Mouse (Mus musculus) embryonic facial prominence, embryonic 11.5 days (tissue): ENCODE data around the gene Arid3b. TPM values are rescaled to one million over a fixed set of nuclear protein-coding genes. Genes with fewer than 3 reads are reported as not detected.
"Not testable (repeated sequence)": the region's sequence is repeated elsewhere in the genome, so short reads cannot be mapped to it uniquely, and the experiment has no call there.

Experiments
- ATAC-seq: fragments of 200-750 bp; cut with Nextera tagmentation; replicated peaks from 2 replicates; pipeline ENCODE4 v1.8.0; 2017; ENCODE audit warnings: low read depth; ENCODE audit not compliant: insufficient number of reproducible peaks, low FRiP score, low TSS enrichment
- DNase-seq: peaks from one replicate; pipeline ENCODE4 v3.0.0-alpha.2; 2015; ENCODE audit warnings: low spot score
- H3K27ac ChIP-seq: fragments of 300-500 bp; sonication (generic); replicated peaks from 2 replicates; pipeline ENCODE4 v1.5.1; 2014; ENCODE audit warnings: mild to moderate bottlenecking, low read depth, low read length, control low read depth
- H3K27me3 ChIP-seq: fragments of 300-500 bp; sonication (generic); 2 replicates; pipeline ENCODE4 v1.6.1; 2014; ENCODE audit warnings: mild to moderate bottlenecking, low read length, moderate library complexity, mixed read lengths; ENCODE audit not compliant: control insufficient read depth, insufficient read depth
- H3K36me3 ChIP-seq: fragments of 300-500 bp; sonication (generic); replicated peaks from 2 replicates; pipeline ENCODE4 v1.6.1; 2014; ENCODE audit warnings: low read depth, mild to moderate bottlenecking, low read length, moderate library complexity, mixed read lengths; ENCODE audit not compliant: control insufficient read depth, insufficient read depth
- H3K4me1 ChIP-seq: fragments of 300-500 bp; sonication (generic); 2 replicates; pipeline ENCODE4 v1.6.1; 2014; ENCODE audit warnings: low read length, mixed read lengths; ENCODE audit not compliant: control insufficient read depth, insufficient read depth
- H3K4me2 ChIP-seq: fragments of 300-500 bp; sonication (generic); 2 replicates; pipeline ENCODE4 v1.6.1; 2014; ENCODE audit warnings: low read depth, mild to moderate bottlenecking, control low read depth, low read length, moderate library complexity
- H3K4me3 ChIP-seq: fragments of 300-500 bp; sonication (generic); 2 replicates; pipeline ENCODE4 v1.5.1; 2014; ENCODE audit warnings: low read depth, low read length, control low read depth
- H3K9ac ChIP-seq: fragments of 300-500 bp; sonication (generic); replicated peaks from 2 replicates; pipeline ENCODE4 v1.6.1; 2014; ENCODE audit warnings: mild to moderate bottlenecking, control low read depth, low read length
- H3K9me3 ChIP-seq: fragments of 300-500 bp; sonication (generic); replicated peaks from 2 replicates; pipeline ENCODE4 v1.6.1; 2016; ENCODE audit warnings: mild to moderate bottlenecking, low read length, inconsistent platforms, mixed read lengths; ENCODE audit not compliant: control insufficient read depth
- WGBS: fragments of 180-500 bp; shearing (Covaris S2); extraction: QIAGEN DNeasy Blood & Tissue Kit; methylation state at CpG from one replicate; pipeline ENCODE4 v1.1.7; 2014; 5-methylcytosine and 5-hydroxymethylcytosine counted together
- polyA plus RNA-seq: library from polyadenylated mRNA; unstranded; fragments of >200 nt; fragmentation: Nextera tagmentation; extraction: Ambion mirVana; gene quantifications from 2 replicates; pipeline ENCODE4 v1.2.1, GENCODE M21; 2014

Gene Arid3b
- 23.2 and 24.3 TPM in 2 replicates for polyA plus RNA-seq

- Histone ChIP-seq H3K9ac (peak within 1 kb of the TSS; percentile 71), H3K27ac (peak within 1 kb of the TSS; percentile 57; the same call in 1 of the 2 replicates), H3K4me1 (no peaks in the 10 kb centered on the region; the same call in 1 of the 2 replicates), H3K4me2 (peak within 1 kb of the TSS; percentile 78), H3K9me3 (no peaks in the 10 kb centered on the region), H3K36me3 (no peaks in the 10 kb centered on the region), H3K27me3 (no peaks in the 10 kb centered on the region), H3K4me3 (peak within 1 kb of the TSS; percentile 81)
- DNase-seq = peak; percentile 98
- WGBS = under 1% methylated on average over 43 of the region's 45 CpGs
- ATAC-seq = peak; percentile 98
Measured at GRCm38 (mm10) chr9:57836581-57837170, at the start of gene Arid3b. TSS of gene Arid3b (minus strand) at chr9:57836793.

- Histone ChIP-seq H3K9me3 (no peaks in the 10 kb centered on the region), H3K4me3 (no peak overlapping the region), H3K36me3 (no peaks in the 10 kb centered on the region), H3K4me2 (no peak overlapping the region), H3K27me3 (no peaks in the 10 kb centered on the region), H3K27ac (no peak overlapping the region), H3K9ac (no peak overlapping the region), H3K4me1 (no peaks in the 10 kb centered on the region)
- ATAC-seq (no peak), DNase-seq (no peak)
- WGBS = 65% methylated on average over 1 of the region's 1 CpGs
Measured at GRCm38 (mm10) chr9:57883413-57883812, 46.8 kb upstream of the Arid3b start.

- WGBS = 81% methylated on average over 2 of the region's 2 CpGs
- not testable (repeated sequence) for H3K4me2 ChIP-seq
Measured at GRCm38 (mm10) chr9:57881781-57882180, 45.2 kb upstream of the Arid3b start.

GRCm38 (mm10) chr9:57880278-57880677 is 43.7 kb upstream of the Arid3b start:
- no peaks in the 10 kb centered on the region for H3K9me3 ChIP-seq
- H3K27ac ChIP-seq = no peak overlapping the region
- H3K4me3 ChIP-seq = no peak overlapping the region
- no peaks in the 10 kb centered on the region for H3K27me3 ChIP-seq
- no peaks in the 10 kb centered on the region for H3K36me3 ChIP-seq
- DNase-seq = no peak
- ATAC-seq = no peak
- H3K4me2 ChIP-seq = no peak overlapping the region
- H3K4me1 ChIP-seq = no peaks in the 10 kb centered on the region
- H3K9ac ChIP-seq = no peak overlapping the region
- WGBS = 27% methylated on average over 4 of the region's 4 CpGs

More at GRCm38 (mm10) chr9:57881781-57882180, 45.2 kb upstream of the Arid3b start:
- ATAC-seq, H3K27ac ChIP-seq, H3K9ac ChIP-seq, H3K4me1 ChIP-seq, H3K27me3 ChIP-seq, H3K4me3 ChIP-seq, DNase-seq, H3K36me3 ChIP-seq, H3K9me3 ChIP-seq: not testable (repeated sequence)

GRCm38 (mm10) chr9:57879213-57879612 is 42.6 kb upstream of the Arid3b start:
- Histone ChIP-seq H3K9me3 (no peaks in the 10 kb centered on the region), H3K27ac (no peak overlapping the region), H3K36me3 (no peaks in the 10 kb centered on the region), H3K4me3 (no peak overlapping the region), H3K27me3 (no peaks in the 10 kb centered on the region), H3K4me1 (no peaks in the 10 kb centered on the region), H3K9ac (no peak overlapping the region), H3K4me2 (no peak overlapping the region)
- WGBS = 57% methylated on average over 3 of the region's 3 CpGs
- no peak for DNase-seq
- no peak for ATAC-seq

GRCm38 (mm10) chr9:57874994-57875393 is 38.4 kb upstream of the Arid3b start:
- no peak overlapping the region for H3K9ac ChIP-seq
- no peak for DNase-seq
- no peak overlapping the region for H3K27ac ChIP-seq
- H3K4me1 ChIP-seq = no peaks in the 10 kb centered on the region
- no peaks in the 10 kb centered on the region for H3K9me3 ChIP-seq
- 67% methylated on average over 3 of the region's 3 CpGs for WGBS
- no peak overlapping the region for H3K4me2 ChIP-seq
- no peaks in the 10 kb centered on the region for H3K27me3 ChIP-seq
- no peak for ATAC-seq
- no peak overlapping the region for H3K4me3 ChIP-seq
- no peaks in the 10 kb centered on the region for H3K36me3 ChIP-seq

- DNase-seq = no peak
- no peak overlapping the region for H3K4me3 ChIP-seq
- H3K27ac ChIP-seq = no peak overlapping the region
- no peaks in the 10 kb centered on the region for H3K27me3 ChIP-seq
- no peak overlapping the region for H3K4me2 ChIP-seq
- WGBS = 83% methylated on average over 5 of the region's 5 CpGs
- ATAC-seq = no peak
- no peaks in the 10 kb centered on the region for H3K36me3 ChIP-seq
- no peaks in the 10 kb centered on the region for H3K4me1 ChIP-seq
- H3K9me3 ChIP-seq = no peaks in the 10 kb centered on the region
- no peak overlapping the region for H3K9ac ChIP-seq
Measured at GRCm38 (mm10) chr9:57874134-57874533, 37.5 kb upstream of the Arid3b start.

GRCm38 (mm10) chr9:57870273-57870816 is 33.8 kb upstream of the Arid3b start:
- Histone ChIP-seq H3K9me3 (no peaks in the 10 kb centered on the region), H3K36me3 (no peaks in the 10 kb centered on the region), H3K4me1 (no peaks in the 10 kb centered on the region), H3K9ac (no peak overlapping the region), H3K27ac (no peak overlapping the region), H3K4me2 (no peak overlapping the region), H3K27me3 (no peaks in the 10 kb centered on the region), H3K4me3 (no peak overlapping the region)
- 35% methylated on average over 2 of the region's 2 CpGs for WGBS
- ATAC-seq = no peak
- no peak for DNase-seq
